Mouse (Mus musculus): ENCODE results near the gene Tango6.

Tango6 gene

DNA sequence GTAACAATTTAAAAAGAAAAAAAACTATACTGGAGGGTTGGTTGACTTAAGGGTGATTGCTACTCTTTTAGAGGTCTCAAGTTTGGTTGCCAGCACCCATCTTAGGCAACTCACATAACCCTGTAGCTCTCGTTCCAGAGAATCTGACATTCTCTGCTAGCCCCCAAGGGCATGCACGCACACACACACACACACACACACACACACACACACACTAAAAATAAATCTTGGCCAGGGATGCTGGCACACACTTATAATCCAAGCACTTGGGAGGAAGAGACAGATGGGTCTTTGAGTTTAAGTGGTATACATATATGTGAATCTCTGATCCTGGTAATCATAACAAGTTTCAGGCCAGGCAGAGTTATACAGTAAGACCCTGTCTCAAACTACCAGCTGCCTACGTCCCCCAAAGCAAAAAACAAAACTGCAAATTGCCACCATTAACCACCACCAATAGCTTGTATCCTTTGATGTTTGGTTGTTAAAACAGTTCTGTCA, 14.9 kb downstream of the Tango6 start:
- in situ Hi-C loops (cut with MboI, MseI): no loop called here

DNA sequence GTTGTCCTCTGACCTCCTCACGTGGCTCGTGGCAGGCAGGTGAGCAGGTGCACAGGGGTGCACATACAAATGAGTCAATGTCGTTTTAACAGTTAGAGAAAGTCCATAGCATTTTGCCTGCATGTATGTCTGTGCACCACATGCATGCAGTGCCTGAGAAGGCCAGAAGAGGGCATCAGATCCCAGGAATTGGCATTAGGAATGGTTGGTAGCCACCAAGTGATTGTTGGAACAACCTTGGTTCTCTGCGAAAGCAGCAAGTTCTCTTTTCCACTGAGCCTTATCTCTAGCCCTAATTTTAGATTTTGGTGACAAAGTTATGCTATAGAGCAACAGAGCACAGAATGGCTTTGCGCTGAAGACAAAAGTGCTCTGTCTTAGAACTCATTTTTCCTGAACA, 16.7 kb downstream of the Tango6 start:
- in situ Hi-C loops (cut with MboI, MseI): no loop called here

DNA sequence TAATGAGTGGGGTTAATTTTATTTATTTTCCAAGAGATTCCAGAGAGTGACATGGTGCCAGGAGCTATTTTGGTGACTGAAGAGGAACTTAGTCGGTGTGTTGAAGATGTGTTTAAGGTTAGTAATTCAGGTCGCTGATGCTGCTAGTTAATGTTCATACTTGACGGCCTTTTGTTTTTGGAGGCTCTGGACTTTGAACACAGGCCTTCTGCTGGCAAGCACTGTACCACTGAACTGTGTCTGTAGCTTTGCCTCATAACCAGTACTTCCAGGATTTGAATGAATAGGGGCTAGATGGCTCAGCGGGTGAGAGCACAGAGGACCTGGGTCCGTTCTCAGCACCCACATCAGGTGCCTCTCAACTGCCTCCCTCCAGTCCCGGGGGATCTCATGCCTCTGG, 17.3 kb downstream of the Tango6 start:
- in situ Hi-C loops (cut with MboI, MseI): loop anchor here (25.0 kb wide), 1 partner anchor 662 kb away; no protein-coding TSS in a partner anchor

DNA sequence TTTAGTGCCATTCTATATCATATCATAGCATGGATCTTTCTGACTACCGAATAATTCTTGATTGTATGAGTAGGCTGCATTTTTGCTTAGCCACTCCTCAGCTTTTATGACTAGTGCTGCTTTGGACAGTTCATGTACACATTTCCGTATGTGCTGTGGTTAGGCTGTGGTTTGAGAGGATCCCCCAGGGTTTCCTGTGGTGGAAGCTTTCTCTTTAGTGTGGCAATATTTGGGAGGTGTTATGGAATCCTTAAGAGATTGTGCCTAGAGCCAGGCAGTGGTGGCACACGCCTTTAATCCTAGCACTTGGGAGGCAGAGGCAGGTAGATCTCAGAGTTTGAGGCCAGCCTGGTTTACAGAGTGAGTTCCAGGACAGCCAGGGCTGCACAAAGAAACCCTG, 18.5 kb downstream of the Tango6 start:
- in situ Hi-C loops (cut with MboI, MseI): loop anchor here (25.0 kb wide), 1 partner anchor 661 kb away; no protein-coding TSS in a partner anchor

DNA sequence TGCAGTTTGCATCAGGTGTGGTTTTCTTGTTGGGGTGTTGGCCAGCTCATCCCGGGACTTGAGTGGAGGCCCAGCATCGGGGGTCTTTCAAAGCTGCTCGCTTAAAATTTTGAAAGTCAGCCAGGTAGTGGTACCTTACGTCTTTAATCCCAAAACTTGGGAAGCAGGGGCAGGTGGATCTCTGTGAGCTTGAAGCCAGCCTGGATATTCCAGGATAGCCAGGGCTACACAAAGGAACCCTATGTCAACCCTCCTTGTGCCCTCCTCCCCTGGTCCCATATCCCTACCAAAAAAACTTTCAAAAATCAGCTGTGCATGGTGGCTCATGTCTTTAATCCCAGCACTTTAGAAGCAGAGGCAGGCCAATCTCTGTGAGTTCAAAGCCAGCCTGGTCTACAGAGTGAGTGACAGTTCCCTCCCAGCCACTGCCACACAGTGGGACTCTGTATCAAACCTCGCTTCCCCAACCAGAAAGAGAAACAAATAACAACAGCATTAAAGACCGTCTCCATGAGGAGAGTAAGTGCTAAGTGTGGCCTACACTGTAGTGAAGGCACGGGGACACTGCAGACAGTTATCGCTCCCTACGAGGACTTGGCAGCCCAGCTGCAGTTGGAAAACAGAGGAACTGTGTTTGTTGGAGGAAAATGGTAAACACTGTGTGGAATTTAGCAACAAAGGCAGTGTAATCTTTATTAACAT, 21.5 kb downstream of the Tango6 start:
- in situ Hi-C loops (cut with MboI, MseI): loop anchor here (25.0 kb wide), 1 partner anchor 658 kb away; no protein-coding TSS in a partner anchor

DNA sequence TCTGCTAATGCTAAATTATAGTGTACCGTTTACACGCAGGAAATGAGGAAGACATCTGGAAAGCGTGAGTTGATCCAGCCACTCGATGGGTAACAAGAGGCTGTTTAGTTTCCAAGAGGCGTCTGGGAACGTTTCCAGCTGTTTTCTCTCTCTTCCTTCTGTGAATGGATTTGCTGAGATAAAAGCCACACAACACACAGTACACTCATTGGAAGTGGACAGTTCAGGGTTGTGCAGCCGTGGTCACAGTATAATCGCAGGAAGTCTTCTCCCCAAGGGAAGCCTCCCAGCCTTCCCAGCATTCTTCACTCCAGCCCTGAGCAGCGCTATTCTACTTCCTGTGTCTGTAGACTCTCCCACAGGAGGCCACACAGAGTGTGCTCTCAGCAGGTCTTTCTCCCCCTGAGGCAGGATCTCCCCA, 22.0 kb downstream of the Tango6 start:
- in situ Hi-C loops (cut with MboI, MseI): loop anchor here (25.0 kb wide), 1 partner anchor 657 kb away; no protein-coding TSS in a partner anchor

DNA sequence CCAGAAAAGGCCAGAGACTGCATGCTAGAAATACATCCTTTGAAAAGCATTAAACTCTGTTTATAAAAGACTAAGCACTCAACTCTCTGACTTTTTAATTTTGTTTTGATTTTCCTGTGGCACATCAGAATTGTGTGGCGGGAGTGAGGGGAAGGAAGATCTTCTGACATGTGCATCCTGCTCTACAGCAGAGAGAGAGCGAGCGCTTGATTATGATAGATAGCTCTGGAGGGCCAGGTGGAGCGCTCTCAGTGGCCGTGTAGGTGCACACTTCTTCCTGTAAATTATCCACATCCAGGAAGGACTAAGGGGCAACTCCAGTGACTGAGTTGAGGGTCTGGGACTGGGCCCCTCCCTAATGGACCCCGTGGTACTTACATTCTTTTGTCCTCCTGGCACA, 23.3 kb downstream of the Tango6 start:
- in situ Hi-C loops (cut with MboI, MseI): loop anchor here (25.0 kb wide), 1 partner anchor 656 kb away; no protein-coding TSS in a partner anchor

DNA sequence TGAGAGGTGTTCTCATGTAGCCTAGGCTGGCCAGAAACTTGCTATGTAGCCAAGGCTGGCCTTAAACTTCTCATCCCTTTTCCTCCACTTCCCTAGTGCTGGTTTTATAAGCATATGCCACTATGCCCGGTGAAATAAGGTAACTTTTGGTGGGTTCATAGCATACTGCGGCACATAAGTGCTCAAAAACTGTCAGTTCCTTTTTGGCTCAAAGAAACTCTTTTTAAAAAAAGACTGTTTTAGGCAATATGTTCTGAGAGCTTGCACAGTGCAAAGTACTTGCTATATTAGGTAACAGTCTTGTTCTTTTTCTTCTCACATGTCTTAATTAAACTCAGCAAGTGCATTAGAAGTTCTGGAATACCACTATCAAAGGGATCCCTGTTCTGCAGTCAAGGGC, 27.1 kb downstream of the Tango6 start:
- in situ Hi-C loops (cut with MboI, MseI): loop anchor here (25.0 kb wide), 1 partner anchor 652 kb away; no protein-coding TSS in a partner anchor

DNA sequence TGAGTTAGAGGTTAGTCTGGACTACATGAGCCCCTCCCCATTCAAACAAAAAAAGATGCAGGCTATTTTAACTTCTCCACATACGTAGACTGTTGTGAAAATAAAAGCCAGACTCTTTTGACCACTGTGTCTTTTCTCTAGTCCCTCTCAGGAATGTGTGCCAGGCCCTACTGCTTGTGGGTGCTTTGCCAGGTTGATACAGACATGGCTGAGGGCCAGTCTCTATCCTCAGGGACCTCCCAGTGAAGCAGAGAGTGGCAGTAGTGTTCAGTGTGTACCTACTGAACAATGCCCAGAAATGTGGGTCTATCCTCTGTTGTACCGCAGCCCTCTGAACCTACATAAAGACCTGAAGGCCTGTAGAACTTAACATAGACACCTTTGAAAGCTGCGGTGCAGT, 29.6 kb downstream of the Tango6 start:
- in situ Hi-C loops (cut with MboI, MseI): loop anchor here (25.0 kb wide), 1 partner anchor 650 kb away; no protein-coding TSS in a partner anchor

DNA sequence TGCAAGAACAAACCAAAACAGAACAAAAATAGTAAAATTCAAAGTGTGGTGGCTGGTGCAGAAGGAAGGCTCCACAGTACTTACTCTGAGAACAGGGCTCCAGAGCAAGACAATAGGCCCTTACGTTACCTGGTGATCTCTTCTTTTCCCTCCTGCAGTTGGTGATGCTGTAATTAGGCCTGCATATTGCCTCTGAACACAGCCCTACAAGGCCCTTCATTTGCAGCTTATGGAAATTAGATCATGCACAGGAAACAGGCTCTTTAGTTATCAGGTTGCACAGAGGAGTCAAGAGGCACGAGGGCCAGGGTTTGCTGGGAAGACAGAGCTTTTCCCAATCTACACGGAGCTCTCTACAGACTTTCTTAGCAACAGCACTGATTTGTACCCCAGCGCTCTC, 31.4 kb downstream of the Tango6 start:
- in situ Hi-C loops (cut with MboI, MseI): loop anchor here (25.0 kb wide), 1 partner anchor 648 kb away; no protein-coding TSS in a partner anchor

DNA sequence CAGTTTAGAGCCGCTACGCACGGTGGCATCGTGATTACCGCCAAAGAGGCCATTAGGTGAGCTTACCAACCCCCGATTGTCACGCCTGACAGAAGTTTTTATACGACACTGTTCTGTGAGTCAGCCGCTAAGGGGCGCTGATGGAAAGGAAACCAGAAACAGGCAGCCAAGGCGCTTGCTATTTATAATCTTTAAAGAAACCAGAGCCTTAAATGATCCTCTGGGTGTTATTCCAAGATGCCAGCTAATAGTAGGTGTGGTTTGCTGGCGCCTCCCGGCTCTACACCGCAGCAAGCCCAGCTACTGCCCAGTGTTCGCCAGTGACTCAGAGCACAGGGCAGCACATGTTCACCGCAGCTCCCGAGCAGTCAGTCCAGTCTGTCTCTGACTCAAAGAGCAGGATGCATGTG, 35.2 kb downstream of the Tango6 start:
- in situ Hi-C loops (cut with MboI, MseI): loop anchor here (25.0 kb wide), 1 partner anchor 644 kb away; no protein-coding TSS in a partner anchor

DNA sequence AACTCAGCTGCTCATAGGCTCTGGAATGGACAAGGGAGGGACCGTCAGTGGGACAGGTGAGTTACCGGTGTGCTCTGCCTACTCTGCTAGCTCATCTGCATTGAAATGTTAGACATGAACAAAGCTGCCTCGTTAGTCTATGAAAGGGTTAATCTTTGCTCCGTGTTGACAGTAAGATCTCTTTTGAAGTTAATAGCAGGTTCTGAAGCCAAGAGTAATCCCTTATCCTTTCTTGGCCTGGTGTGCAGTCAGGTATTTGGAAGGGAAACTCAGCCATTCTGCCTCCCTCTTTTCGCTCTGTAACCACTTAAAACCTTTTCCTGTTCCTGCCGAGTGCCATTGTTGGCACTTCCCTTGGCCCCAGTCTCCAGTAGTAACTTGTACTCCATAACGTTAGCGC, 38.1 kb downstream of the Tango6 start:
- in situ Hi-C loops (cut with MboI, MseI): loop anchor here (10.0 to 25.0 kb wide), 2 partner anchors 154 to 641 kb away; partner anchors contain the start of gene Has3

DNA sequence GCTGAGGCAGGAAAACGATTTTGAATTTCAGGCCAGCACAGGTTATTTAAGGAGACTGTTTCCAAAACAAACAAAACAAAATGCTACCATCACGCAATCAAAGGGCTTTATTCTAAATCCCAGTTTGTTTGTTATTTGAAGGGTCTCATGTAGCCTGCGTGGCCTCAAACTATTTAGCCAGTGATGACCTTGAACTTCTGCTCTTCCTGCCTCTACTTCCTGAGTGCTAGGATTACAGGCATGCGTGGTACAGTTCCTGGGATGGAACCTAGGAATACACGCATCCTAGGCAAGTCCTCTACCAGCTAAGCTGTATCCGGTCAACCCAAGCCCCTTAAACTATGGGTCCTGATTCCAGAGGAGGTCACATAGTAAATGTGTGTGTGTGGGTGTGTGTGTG, 39.6 kb downstream of the Tango6 start:
- in situ Hi-C loops (cut with MboI, MseI): loop anchor here (10.0 to 25.0 kb wide), 2 partner anchors 152 to 640 kb away; partner anchors contain the start of gene Has3

DNA sequence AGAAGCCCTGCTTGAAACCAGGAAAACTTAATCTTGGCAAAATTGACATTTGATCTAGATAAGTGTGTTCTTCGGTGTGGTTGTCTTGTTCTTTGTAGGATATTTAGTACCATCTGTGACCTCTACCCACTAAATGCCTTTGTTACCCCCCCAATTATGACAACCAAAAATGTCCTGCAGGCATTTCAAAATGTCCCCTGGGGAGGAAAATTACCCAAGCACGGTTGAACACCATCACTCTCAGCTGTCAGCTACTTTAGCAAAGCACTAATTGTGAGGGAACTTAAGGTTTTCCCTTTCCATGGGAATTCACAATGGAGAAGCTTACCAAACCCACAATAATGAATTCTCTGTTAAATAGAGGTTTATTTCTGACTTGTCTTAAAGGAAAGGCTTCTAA, 41.1 kb downstream of the Tango6 start:
- in situ Hi-C loops (cut with MboI, MseI): loop anchor here (10.0 to 25.0 kb wide), 2 partner anchors 151 to 638 kb away; partner anchors contain the start of gene Has3

DNA sequence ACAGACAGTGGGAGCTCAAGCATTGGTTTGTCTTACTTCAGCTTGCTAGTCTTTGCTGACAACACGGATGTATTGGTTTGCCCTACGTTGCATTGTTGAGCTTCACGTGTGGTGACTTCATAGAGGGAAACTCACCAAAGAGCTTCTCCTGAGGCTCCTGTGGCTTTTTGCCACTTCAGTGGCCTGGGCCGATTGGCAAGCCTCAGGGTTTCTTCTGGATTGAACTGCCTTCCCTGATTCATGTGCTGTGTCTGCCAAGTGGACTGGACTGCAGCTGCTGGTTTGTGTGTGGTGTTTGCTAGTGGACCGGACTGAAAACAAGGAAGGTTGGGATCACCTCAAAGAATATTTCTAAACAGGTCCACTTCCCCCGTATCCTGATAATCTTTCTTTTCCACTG, 43.7 kb downstream of the Tango6 start:
- in situ Hi-C loops (cut with MboI, MseI): loop anchor here (10.0 kb wide), 1 partner anchor 148 kb away; the partner anchor contains the start of gene Has3

DNA sequence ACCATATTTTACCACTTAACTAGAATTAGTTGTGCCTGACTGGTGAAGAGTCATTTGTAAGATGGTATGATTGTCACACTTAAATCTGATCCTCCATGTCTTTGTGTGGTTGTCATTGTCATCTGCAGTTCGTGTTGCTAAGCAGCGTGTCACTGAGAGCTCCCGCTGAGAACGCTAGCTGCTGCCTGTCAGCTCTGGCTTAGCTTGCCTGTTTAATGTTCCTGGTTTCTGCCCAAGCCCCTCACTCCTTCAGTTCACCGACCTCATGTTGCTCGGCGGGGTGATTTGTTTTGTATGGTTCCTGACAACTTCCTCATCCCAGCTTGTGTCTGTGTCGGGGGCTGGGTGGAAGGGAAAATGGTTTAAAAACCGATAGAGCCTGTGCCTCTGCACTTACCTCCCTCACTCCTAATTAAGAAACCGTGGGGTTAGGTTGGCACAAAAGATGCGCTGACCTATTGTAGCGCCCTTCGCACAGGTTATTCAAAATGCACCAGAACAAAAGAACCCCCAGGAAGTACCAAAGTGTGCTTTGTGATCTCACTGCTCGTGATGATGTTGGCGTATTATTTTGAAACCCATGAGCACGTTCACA, 44.5 kb downstream of the Tango6 start:
- in situ Hi-C loops (cut with MboI, MseI): loop anchor here (10.0 kb wide), 1 partner anchor 147 kb away; the partner anchor contains the start of gene Has3

DNA sequence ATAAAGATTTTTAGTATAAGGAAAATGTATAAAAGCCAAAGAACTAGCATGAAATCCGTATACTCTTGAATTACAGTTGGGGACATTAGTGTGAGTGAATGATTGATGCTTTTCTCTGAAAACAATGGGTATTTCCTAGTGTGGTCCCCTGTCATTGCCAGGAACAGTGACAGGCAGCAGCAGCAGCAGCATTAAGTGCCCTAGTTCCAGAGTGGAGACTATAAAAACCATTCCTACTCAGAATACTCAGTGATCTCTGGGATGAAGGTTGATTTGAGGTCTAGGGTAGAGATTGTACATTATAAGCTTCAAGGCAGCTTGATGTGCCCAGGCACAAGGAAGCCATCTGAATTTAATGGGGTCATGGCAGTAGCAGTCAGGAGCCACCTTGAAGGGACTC, 45.0 kb downstream of the Tango6 start:
- in situ Hi-C loops (cut with MboI, MseI): loop anchor here (10.0 kb wide), 1 partner anchor 147 kb away; the partner anchor contains the start of gene Has3

DNA sequence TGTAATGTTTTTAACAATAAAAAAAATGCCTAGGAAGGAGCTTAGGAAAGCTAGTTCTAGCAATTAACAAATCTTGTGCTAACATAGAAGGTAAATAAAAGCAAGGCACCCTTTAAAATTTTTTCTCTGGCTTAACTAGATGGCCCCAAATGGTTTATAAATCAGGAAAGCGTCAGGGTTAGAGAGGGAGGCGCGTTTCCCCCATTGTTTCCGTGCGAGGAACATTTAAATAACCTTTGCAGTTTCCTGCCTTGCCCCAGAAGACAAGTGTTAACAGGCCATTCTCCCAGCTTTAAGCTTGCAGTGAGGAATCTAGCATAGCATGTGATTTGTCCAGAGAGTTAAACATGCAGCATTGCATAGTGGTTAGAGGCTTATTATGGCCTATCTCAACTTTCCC, 50.1 kb downstream of the Tango6 start:
- in situ Hi-C loops (cut with MboI, MseI): no loop called here

DNA sequence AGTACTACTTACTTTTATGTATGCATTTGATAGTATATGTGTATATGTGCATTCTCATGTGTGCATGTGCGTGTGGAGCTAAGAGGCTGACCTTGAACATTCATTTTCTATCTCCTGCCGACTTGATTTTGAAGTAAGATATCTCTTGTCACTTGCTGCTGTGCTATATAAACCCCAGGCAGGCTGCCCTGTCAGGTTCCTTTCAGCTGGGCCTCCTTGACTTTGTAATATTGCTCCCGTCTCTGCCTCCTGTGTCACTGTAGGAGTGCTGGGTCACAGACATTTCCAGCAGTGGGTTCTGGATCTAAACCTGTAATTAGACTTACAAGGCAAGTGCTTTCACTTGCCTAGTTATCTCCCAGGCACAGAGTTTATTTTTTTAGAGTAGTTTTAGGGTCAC, 50.8 kb downstream of the Tango6 start:
- in situ Hi-C loops (cut with MboI, MseI): no loop called here

DNA sequence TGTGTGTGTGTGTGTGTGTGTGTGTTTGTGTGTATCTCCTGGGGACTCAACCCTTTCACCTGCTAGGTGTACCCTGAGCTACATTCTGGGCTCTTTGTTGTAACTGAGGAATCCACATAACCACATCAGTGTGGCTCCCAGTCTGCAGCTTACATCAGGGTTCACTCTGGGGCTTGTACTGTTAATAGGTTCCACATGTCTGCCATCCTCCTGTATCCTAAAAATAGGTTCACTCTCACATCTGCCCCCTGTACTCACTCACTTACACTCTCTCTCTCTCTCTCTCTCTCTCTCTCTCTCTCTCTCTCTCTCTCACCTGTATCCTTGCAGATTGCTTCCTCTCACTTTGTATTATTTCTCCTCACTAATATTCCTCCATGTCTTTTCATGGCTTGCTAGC, 51.4 kb downstream of the Tango6 start:
- in situ Hi-C loops (cut with MboI, MseI): no loop called here

DNA sequence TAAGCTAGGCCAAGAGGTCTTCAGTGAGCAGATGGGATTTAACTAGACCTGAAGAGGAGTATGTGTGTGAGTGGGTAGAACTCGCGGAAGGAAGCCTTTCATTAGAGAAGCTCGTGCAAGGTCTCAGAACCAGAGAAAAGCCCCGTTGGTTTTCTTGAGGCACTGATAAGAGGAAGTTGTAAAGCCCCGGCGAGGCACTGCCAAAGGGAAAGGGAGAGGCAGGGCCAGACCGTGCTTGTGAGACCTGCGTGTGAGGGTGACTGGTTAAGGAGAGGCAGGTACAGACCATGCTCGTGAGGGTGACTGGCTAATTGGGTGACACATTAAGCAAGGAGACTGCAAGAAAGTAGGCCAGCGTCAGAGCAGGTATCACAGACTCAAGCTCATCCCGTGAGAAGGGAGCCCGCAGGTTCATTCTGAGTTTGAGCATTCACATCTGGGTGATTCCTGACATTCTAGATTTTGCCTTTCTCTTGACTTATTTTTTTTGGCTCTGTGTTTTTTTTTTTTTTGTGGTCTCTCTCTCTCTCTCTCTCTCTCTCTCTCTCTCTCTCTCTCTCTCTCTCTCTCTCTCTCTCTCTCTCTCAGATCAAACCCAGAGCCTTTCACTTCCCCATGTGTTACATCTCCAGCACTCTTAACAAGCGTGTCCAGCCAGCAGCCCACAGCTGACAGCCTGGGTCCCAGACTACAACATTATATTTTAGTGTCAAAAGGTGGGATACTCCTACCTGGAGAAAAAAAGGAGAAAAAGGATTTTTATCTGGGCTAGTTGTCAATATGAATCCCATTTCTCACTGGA, 54.2 kb downstream of the Tango6 start:
- in situ Hi-C loops (cut with MboI, MseI): no loop called here
